Mouse (Mus musculus): ENCODE results near the gene Sap30bp. TPM values are rescaled to one million over a fixed set of nuclear protein-coding genes. Genes with fewer than 3 reads are reported as not detected.

Gene Sap30bp
- total RNA-seq, 1 experiment = 63.5 TPM

DNA sequence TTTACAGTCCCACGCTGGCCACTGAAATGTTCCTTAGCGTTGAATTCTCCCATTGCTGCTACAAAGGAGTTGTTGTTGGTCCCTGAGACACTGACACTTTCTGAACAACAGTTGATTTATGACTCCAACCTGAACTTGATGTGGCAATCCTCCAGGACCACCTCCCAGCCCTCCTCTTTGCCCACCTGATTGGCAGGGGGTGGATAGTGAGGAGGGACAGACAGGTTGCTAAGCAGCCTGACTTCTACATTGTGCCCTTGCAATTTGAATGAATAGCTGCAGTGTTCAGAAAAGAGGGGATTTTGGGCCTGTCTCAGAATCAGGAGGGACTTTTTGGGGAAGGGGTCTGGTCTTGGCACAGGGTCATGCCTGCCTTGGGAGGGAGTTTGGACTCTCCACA is 17.6 kb downstream of the Sap30bp start:
- DNase-seq (ENCODE audit: low read depth, low spot score) = no peak
- H3K36me3 ChIP-seq (ENCODE audit: control insufficient read depth, insufficient read depth, low read length, poor library complexity, severe bottlenecking) = peaks cover 38% of the 10 kb centered on the region
- H3K27ac ChIP-seq (ENCODE audit: insufficient read depth, low read depth, low read length, poor library complexity, severe bottlenecking) = no peak overlapping the region
- no peak overlapping the region for H3K9ac ChIP-seq (ENCODE audit: insufficient read depth, low read depth, low read length, poor library complexity, severe bottlenecking)
- in situ Hi-C loops (cut with MboI; ENCODE audit: low sequenced_read_pairs in 2 of 2, unreplicated experiment in 2 of 2) = no loop called here
- no peak overlapping the region for H3K4me3 ChIP-seq (ENCODE audit: insufficient read depth in 1 of 2, low read depth in 1 of 2, low read length in 2 of 2, poor library complexity in 1 of 2, severe bottlenecking in 1 of 2)
- no peaks in the 10 kb centered on the region for H3K9me3 ChIP-seq (ENCODE audit: control insufficient read depth, insufficient read depth, low read depth, low read length)
- peaks cover 2 to 11% of the 10 kb centered on the region in 2 experiments; a peak in 2 of 4 replicates for H3K4me1 ChIP-seq (ENCODE audit: control insufficient read depth in 2 of 2, insufficient read depth in 2 of 2, low read length in 2 of 2, poor library complexity in 1 of 2)
- TF ChIP-seq ZC3H11A (IDR thresholded peaks at IDR 0.05; ENCODE audit: borderline replicate concordance, low read depth, low read length) = no peak
- no peak for TF ChIP-seq ZNF384 (IDR thresholded peaks at IDR 0.05; ENCODE audit: low read depth, low read length)
- TF ChIP-seq HCFC1 (IDR thresholded peaks at IDR 0.05; ENCODE audit: borderline replicate concordance, insufficient read depth, low read length) = no peak

DNA sequence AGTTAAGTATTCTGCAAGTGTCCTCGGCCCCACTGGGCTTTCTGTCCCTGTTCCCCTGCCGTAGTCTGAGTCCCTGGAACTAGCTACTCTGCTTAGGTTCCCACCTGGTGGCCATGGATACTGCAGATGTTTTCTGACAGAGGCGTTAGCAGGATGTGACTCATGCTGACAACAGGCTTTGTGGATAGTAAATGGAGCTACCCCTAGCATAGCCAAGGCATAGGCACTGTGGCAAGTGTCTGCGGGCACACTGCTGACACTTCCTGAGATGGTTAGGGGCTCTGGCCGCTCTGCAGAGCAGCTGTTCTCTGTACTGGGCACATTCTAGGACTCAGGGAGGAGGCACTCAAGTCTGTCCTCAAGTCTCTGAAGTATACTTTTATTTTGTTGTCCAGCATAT is 21.6 kb downstream of the Sap30bp start:
- H3K36me3 ChIP-seq (ENCODE audit: control insufficient read depth, insufficient read depth, low read length, poor library complexity, severe bottlenecking) = peaks cover 38% of the 10 kb centered on the region; the same call in 1 of the 2 replicates
- no peak for DNase-seq (ENCODE audit: low read depth, low spot score)
- H3K4me3 ChIP-seq (ENCODE audit: insufficient read depth in 1 of 2, low read depth in 1 of 2, low read length in 2 of 2, poor library complexity in 1 of 2, severe bottlenecking in 1 of 2) = no peak overlapping the region
- TF ChIP-seq ZC3H11A (IDR thresholded peaks at IDR 0.05; ENCODE audit: borderline replicate concordance, low read depth, low read length) (no peak), MAFK (IDR thresholded peaks at IDR 0.05; ENCODE audit: insufficient read depth, low read depth, low read length) (no peak), HCFC1 (IDR thresholded peaks at IDR 0.05; ENCODE audit: borderline replicate concordance, insufficient read depth, low read length) (no peak), ZNF384 (IDR thresholded peaks at IDR 0.05; ENCODE audit: low read depth, low read length) (no peak), CHD2 (IDR thresholded peaks at IDR 0.05; ENCODE audit: low read depth, low read length) (no peak)
- 0 out of 2 replicates have a peak overlapping the region, but pooled peaks have one; percentile 13 for H3K27ac ChIP-seq (ENCODE audit: insufficient read depth, low read depth, low read length, poor library complexity, severe bottlenecking)
- in situ Hi-C loops (cut with MboI; ENCODE audit: low sequenced_read_pairs in 2 of 2, unreplicated experiment in 2 of 2) = no loop called here
- no peak overlapping the region for H3K9ac ChIP-seq (ENCODE audit: insufficient read depth, low read depth, low read length, poor library complexity, severe bottlenecking)
- H3K9me3 ChIP-seq (ENCODE audit: control insufficient read depth, insufficient read depth, low read depth, low read length) = no peaks in the 10 kb centered on the region
- peaks cover 5 to 15% of the 10 kb centered on the region in 2 experiments for H3K4me1 ChIP-seq (ENCODE audit: control insufficient read depth in 2 of 2, insufficient read depth in 2 of 2, low read length in 2 of 2, poor library complexity in 1 of 2)

DNA sequence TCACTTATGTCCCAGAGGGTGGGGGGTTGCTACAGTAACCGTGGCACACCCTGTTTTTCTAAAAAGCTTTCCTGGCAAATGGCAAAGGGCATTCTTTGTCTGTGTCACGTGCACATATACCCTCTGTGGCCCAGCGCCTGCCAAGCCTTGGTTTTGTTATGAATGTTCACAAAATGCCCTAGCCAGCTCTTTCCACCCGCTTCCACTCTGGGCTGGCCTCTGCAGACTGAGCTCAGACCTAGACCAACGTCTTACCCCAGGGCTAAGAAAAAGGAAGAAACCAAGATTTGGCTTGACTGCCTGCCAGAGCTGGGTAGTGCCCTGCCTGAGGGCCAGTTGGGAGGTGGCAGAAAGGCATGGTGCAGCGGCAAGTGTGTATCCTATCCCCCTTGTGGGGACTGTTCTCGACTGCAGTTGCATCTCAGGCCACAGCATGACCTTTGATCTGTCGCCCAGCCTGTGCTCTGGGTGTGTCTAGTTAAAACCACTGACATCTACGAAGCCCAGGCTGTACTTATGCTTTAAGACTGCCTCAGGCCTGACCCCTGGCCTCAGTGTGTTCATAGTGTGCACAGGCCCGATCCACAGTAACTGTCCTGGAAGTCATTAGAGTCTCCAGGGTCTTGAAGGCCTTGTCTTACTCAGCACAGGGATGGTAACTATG is 22.2 kb downstream of the Sap30bp start:
- H3K27ac ChIP-seq (ENCODE audit: insufficient read depth, low read depth, low read length, poor library complexity, severe bottlenecking) = peak overlapping the region; percentile 15
- H3K36me3 ChIP-seq (ENCODE audit: control insufficient read depth, insufficient read depth, low read length, poor library complexity, severe bottlenecking) = peaks cover 39% of the 10 kb centered on the region; the same call in 1 of the 2 replicates
- H3K9me3 ChIP-seq (ENCODE audit: control insufficient read depth, insufficient read depth, low read depth, low read length) = no peaks in the 10 kb centered on the region
- TF ChIP-seq ZC3H11A (IDR thresholded peaks at IDR 0.05; ENCODE audit: borderline replicate concordance, low read depth, low read length) (no peak), HCFC1 (IDR thresholded peaks at IDR 0.05; ENCODE audit: borderline replicate concordance, insufficient read depth, low read length) (no peak), MAFK (IDR thresholded peaks at IDR 0.05; ENCODE audit: insufficient read depth, low read depth, low read length) (no peak), ZNF384 (IDR thresholded peaks at IDR 0.05; ENCODE audit: low read depth, low read length) (no peak), CHD2 (IDR thresholded peaks at IDR 0.05; ENCODE audit: low read depth, low read length) (no peak)
- H3K4me1 ChIP-seq (ENCODE audit: control insufficient read depth in 2 of 2, insufficient read depth in 2 of 2, low read length in 2 of 2, poor library complexity in 1 of 2) = peaks cover 5 to 15% of the 10 kb centered on the region in 2 experiments
- no peak for DNase-seq (ENCODE audit: low read depth, low spot score)
- no peak overlapping the region for H3K4me3 ChIP-seq (ENCODE audit: insufficient read depth in 1 of 2, low read depth in 1 of 2, low read length in 2 of 2, poor library complexity in 1 of 2, severe bottlenecking in 1 of 2)
- H3K9ac ChIP-seq (ENCODE audit: insufficient read depth, low read depth, low read length, poor library complexity, severe bottlenecking) = no peak overlapping the region
- in situ Hi-C loops (cut with MboI; ENCODE audit: low sequenced_read_pairs in 2 of 2, unreplicated experiment in 2 of 2) = no loop called here

DNA sequence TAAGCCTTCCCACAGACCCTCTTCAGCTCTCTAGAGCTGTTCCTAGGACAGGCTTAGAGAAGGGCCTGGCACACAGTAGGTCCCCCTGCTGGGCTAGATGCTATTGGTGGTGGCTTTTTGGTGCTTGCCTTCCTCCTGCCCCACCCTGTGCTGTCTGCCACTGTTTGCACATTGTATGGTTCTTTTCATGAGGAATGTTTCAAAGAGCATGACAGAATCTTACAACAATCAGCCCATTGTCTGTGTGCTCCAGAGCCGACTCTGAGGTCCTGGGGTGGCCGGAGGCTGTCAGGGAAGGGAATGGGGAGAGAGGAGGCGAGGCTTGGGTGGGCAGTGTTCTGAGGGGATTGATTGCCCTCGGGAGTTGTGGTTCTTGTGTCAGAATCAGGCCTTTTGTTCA is 23.4 kb downstream of the Sap30bp start:
- Histone ChIP-seq H3K27ac (ENCODE audit: insufficient read depth, low read depth, low read length, poor library complexity, severe bottlenecking) (peak overlapping the region; percentile 3; the same call in 1 of the 2 replicates), H3K36me3 (ENCODE audit: control insufficient read depth, insufficient read depth, low read length, poor library complexity, severe bottlenecking) (peaks cover 45% of the 10 kb centered on the region), H3K4me1 (ENCODE audit: control insufficient read depth in 2 of 2, insufficient read depth in 2 of 2, low read length in 2 of 2, poor library complexity in 1 of 2) (peaks cover 5 to 15% of the 10 kb centered on the region in 2 experiments), H3K4me3 (ENCODE audit: insufficient read depth in 1 of 2, low read depth in 1 of 2, low read length in 2 of 2, poor library complexity in 1 of 2, severe bottlenecking in 1 of 2) (no peak overlapping the region), H3K9me3 (ENCODE audit: control insufficient read depth, insufficient read depth, low read depth, low read length) (no peaks in the 10 kb centered on the region), H3K9ac (ENCODE audit: insufficient read depth, low read depth, low read length, poor library complexity, severe bottlenecking) (no peak overlapping the region)
- in situ Hi-C loops (cut with MboI; ENCODE audit: low sequenced_read_pairs in 2 of 2, unreplicated experiment in 2 of 2) = no loop called here
- TF ChIP-seq ZNF384 (IDR thresholded peaks at IDR 0.05; ENCODE audit: low read depth, low read length) (no peak), HCFC1 (IDR thresholded peaks at IDR 0.05; ENCODE audit: borderline replicate concordance, insufficient read depth, low read length) (no peak), ZC3H11A (IDR thresholded peaks at IDR 0.05; ENCODE audit: borderline replicate concordance, low read depth, low read length) (no peak), CHD2 (IDR thresholded peaks at IDR 0.05; ENCODE audit: low read depth, low read length) (no peak), MAFK (IDR thresholded peaks at IDR 0.05; ENCODE audit: insufficient read depth, low read depth, low read length) (no peak)
- no peak for DNase-seq (ENCODE audit: low read depth, low spot score)
